Mouse (Mus musculus) adrenal gland, postnatal 25 days (tissue): ENCODE results near the gene Cdca4. TPM values are rescaled to one million over a fixed set of nuclear protein-coding genes. Genes with fewer than 3 reads are reported as not detected.
"Not testable (repeated sequence)": the region's sequence is repeated elsewhere in the genome, so short reads cannot be mapped to it uniquely, and the experiment has no call there.

ENCODE experiments used
- DNase-seq: peaks from one replicate; pipeline ENCODE4 v3.0.0; 2021; ENCODE audit warnings: mixed read lengths
- total RNA-seq: library from RNA; stranded (reverse); gene quantifications from 2 replicates; pipeline ENCODE4 v1.2.3, GENCODE M21; 2021

Cdca4 gene
- total RNA-seq, 1 experiment from 2014 or later, result 15.9 TPM

- DNase-seq, result no peak
Measured at GRCm38 (mm10) chr12:112822676-112823075, 6.5 kb downstream of the Cdca4 start.

- DNase-seq, result no peak
Measured at GRCm38 (mm10) chr12:112821974-112822373, 7.2 kb downstream of the Cdca4 start.

- no peak for DNase-seq
Measured at GRCm38 (mm10) chr12:112821216-112821615, 8.0 kb downstream of the Cdca4 start.

GRCm38 (mm10) chr12:112820401-112820999 lies 8.7 kb downstream of the Cdca4 start:
- no peak for DNase-seq

GRCm38 (mm10) chr12:112819057-112819662 lies 10.1 kb downstream of the Cdca4 start:
- no peak for DNase-seq

GRCm38 (mm10) chr12:112816866-112817265 lies 12.4 kb downstream of the Cdca4 start:
- DNase-seq, result not testable (repeated sequence)

GRCm38 (mm10) chr12:112816294-112816693 lies 12.9 kb downstream of the Cdca4 start:
- peak; percentile 60 for DNase-seq

- no peak for DNase-seq
Measured at GRCm38 (mm10) chr12:112814682-112815470, 14.3 kb downstream of the Cdca4 start.

- DNase-seq, result no peak
Measured at GRCm38 (mm10) chr12:112813370-112813769, 15.9 kb downstream of the Cdca4 start.

- DNase-seq, result no peak
Measured at GRCm38 (mm10) chr12:112810092-112810885, 18.9 kb downstream of the Cdca4 start.

GRCm38 (mm10) chr12:112809641-112810040 lies 19.6 kb downstream of the Cdca4 start:
- DNase-seq, result no peak

- DNase-seq, result peak; percentile 92
Measured at GRCm38 (mm10) chr12:112808587-112809364, 20.4 kb downstream of the Cdca4 start, which contains the start of gene Clba1. Gene Clba1, plus strand, starts transcription at chr12:112808937.

- DNase-seq, result no peak
Measured at GRCm38 (mm10) chr12:112808212-112808586, 21.0 kb downstream of the Cdca4 start.

- no peak for DNase-seq
Measured at GRCm38 (mm10) chr12:112807796-112808195, 21.4 kb downstream of the Cdca4 start.

- DNase-seq, result no peak
Measured at GRCm38 (mm10) chr12:112806044-112806443, 23.2 kb downstream of the Cdca4 start.

GRCm38 (mm10) chr12:112804046-112804445 lies 25.2 kb downstream of the Cdca4 start:
- peak; percentile 58 for DNase-seq

- DNase-seq, result peak; percentile 0
Measured at GRCm38 (mm10) chr12:112802917-112803316, 26.3 kb downstream of the Cdca4 start.

- peak; percentile 61 for DNase-seq
Measured at GRCm38 (mm10) chr12:112801864-112802846, 27.1 kb downstream of the Cdca4 start, which contains the start of gene Ahnak2. Gene Ahnak2, minus strand, starts transcription at chr12:112802657.

- peak; percentile 66 for DNase-seq
Measured at GRCm38 (mm10) chr12:112800476-112800875, 28.7 kb downstream of the Cdca4 start.
